Comparison of ENCODE assay signal across 9 mouse cellular contexts in genomic region chr6:87621281-87621680, GRCm38 (mm10). TPM values are rescaled to one million over a fixed set of nuclear protein-coding genes. Genes with fewer than 3 reads are reported as not detected.
A peak's percentile ranks its signal among the peaks of the same experiment; 100 is the strongest.
DNase-seq lines count a peak whose midpoint lies in the region; ATAC-seq and TF ChIP-seq lines count a peak whose summit lies in the region.
"Had no signal": no experiment of that assay in that cellular context is flagged by ENCODE, and none has a peak within 500 bp of the region (broad histone marks: within the 10 kb centered on the region; RNA-seq: fewer than 3 reads in every experiment).

No protein-coding gene starts in this region.

- no peaks in the 10 kb centered on the region for H3K9me3 ChIP-seq in hindbrain, embryonic 13.5 days
- H3K9me3 ChIP-seq in hindbrain, embryonic 11.5 days (ENCODE audit: control insufficient read depth, low read length): no peaks in the 10 kb centered on the region
- no peaks in the 10 kb centered on the region for H3K9me3 ChIP-seq in kidney, postnatal 0 days (replicated peaks; ENCODE audit: low read length)

- H3K4me3 ChIP-seq in hindbrain, embryonic 13.5 days: no peak overlapping the region
- H3K4me3 ChIP-seq in hindbrain, embryonic 11.5 days (ENCODE audit: low read depth, low read length): no peak overlapping the region
- H3K4me3 ChIP-seq in kidney, postnatal 0 days (replicated peaks; ENCODE audit: low read depth, low read length): no peak overlapping the region
- no peak overlapping the region for H3K4me3 ChIP-seq in thymus, adult 2 months (ENCODE audit: control insufficient read depth, insufficient read depth, low read length)

- H3K27me3 ChIP-seq in hindbrain, embryonic 13.5 days: no peaks in the 10 kb centered on the region
- H3K27me3 ChIP-seq in hindbrain, embryonic 11.5 days (ENCODE audit: control insufficient read depth, insufficient read depth, low read length): no peaks in the 10 kb centered on the region
- no peaks in the 10 kb centered on the region for H3K27me3 ChIP-seq in kidney, postnatal 0 days (ENCODE audit: insufficient read depth, low read length)
- no peaks in the 10 kb centered on the region for H3K27me3 ChIP-seq in thymus, adult 2 months (ENCODE audit: control insufficient read depth, insufficient read depth, low read length)

- H3K36me3 ChIP-seq in hindbrain, embryonic 13.5 days: no peaks in the 10 kb centered on the region
- no peaks in the 10 kb centered on the region for H3K36me3 ChIP-seq in hindbrain, embryonic 11.5 days (ENCODE audit: control insufficient read depth, insufficient read depth, low read length)
- no peaks in the 10 kb centered on the region for H3K36me3 ChIP-seq in kidney, postnatal 0 days (ENCODE audit: insufficient read depth, low read length)
- no peaks in the 10 kb centered on the region for H3K36me3 ChIP-seq in thymus, adult 2 months (ENCODE audit: control insufficient read depth, insufficient read depth, low read length)

- peak; percentile 74 for ATAC-seq in hindbrain, embryonic 13.5 days (ENCODE audit: low FRiP score)
- no peak for ATAC-seq in hindbrain, embryonic 11.5 days (ENCODE audit: low FRiP score)
- ATAC-seq in kidney, postnatal 0 days (replicated peaks; ENCODE audit: low FRiP score, low read depth): no peak

- peak overlapping the region; percentile 40; the same call in 1 of the 2 replicates for H3K27ac ChIP-seq in hindbrain, embryonic 13.5 days
- no peak overlapping the region for H3K27ac ChIP-seq in hindbrain, embryonic 11.5 days (ENCODE audit: low read depth, low read length)
- H3K27ac ChIP-seq in kidney, postnatal 0 days: no peak overlapping the region
- no peak overlapping the region for H3K27ac ChIP-seq in thymus, adult 2 months (ENCODE audit: control insufficient read depth, insufficient read depth, low read length)
- H3K27ac ChIP-seq: liver, embryonic 14.5 days had no signal

- TF ChIP-seq CTCF in kidney, postnatal 0 days (IDR thresholded peaks at IDR 0.05; ENCODE audit: low read depth): no peak
- no peak for TF ChIP-seq CTCF in thymus, adult 2 months (IDR thresholded peaks at IDR 0.05; ENCODE audit: borderline replicate concordance, control insufficient read depth, extremely low read depth, insufficient read depth, low read length, poor library complexity)

- H3K9ac ChIP-seq in hindbrain, embryonic 13.5 days: no peak overlapping the region
- H3K9ac ChIP-seq in hindbrain, embryonic 11.5 days (ENCODE audit: low read depth, low read length): no peak overlapping the region
- no peak overlapping the region for H3K9ac ChIP-seq in kidney, postnatal 0 days (ENCODE audit: low read depth, low read length)
- H3K9ac ChIP-seq: liver, embryonic 14.5 days had no signal

- WGBS in hindbrain, embryonic 13.5 days: 50% methylated on average over 3 of the region's 3 CpGs
- 83% methylated on average over 3 of the region's 3 CpGs for WGBS in hindbrain, embryonic 11.5 days
- 50% methylated on average over 3 of the region's 3 CpGs for WGBS in kidney, postnatal 0 days
- 89% methylated on average over 3 of the region's 3 CpGs for WGBS in thymus, adult 2 months

- DNase-seq in hindbrain, embryonic 11.5 days (ENCODE audit: low spot score): no peak
- peak; percentile 72 for DNase-seq in adrenal gland, postnatal 10 days
- peak; percentile 16 for DNase-seq in gastrocnemius, postnatal 25 days
- DNase-seq in kidney, postnatal 0 days (ENCODE audit: low spot score): peak; percentile 40
- DNase-seq in ovary, postnatal 36 days (ENCODE audit: low spot score): peak; percentile 55
- DNase-seq in embryo, embryonic 11 days: no peak
- no peak for DNase-seq in thymus, adult 2 months

- no peak overlapping the region for H3K4me2 ChIP-seq in hindbrain, embryonic 13.5 days
- H3K4me2 ChIP-seq in hindbrain, embryonic 11.5 days (replicated peaks; ENCODE audit: low read depth, low read length): no peak overlapping the region
- H3K4me2 ChIP-seq in kidney, postnatal 0 days (ENCODE audit: low read length): no peak overlapping the region

- no peak for TF ChIP-seq POLR2A in thymus, adult 2 months (IDR thresholded peaks at IDR 0.05; ENCODE audit: control insufficient read depth, extremely low read depth, insufficient read depth, low read length, poor library complexity)

- 0 out of 2 replicates have a peak, but pooled peaks cover 4% of the 10 kb centered on the region for H3K4me1 ChIP-seq in hindbrain, embryonic 13.5 days (replicated peaks)
- no peaks in the 10 kb centered on the region for H3K4me1 ChIP-seq in hindbrain, embryonic 11.5 days (replicated peaks; ENCODE audit: control insufficient read depth, insufficient read depth, low read length)
- no peaks in the 10 kb centered on the region for H3K4me1 ChIP-seq in kidney, postnatal 0 days (replicated peaks; ENCODE audit: insufficient read depth, low read length)
- no peaks in the 10 kb centered on the region for H3K4me1 ChIP-seq in thymus, adult 2 months (replicated peaks; ENCODE audit: control insufficient read depth, insufficient read depth, low read length)

RNA-seq across cellular contexts. Expression of gene Prokr1, which starts 30.7 kb away (rescaled TPM):
- polyA plus RNA-seq in hindbrain, embryonic 13.5 days (2015; fragmentation: Nextera tagmentation; extraction: Ambion mirVana): 2.2 and 3.1 TPM in 2 replicates
- 2.8 and 3.6 TPM in 2 replicates for polyA plus RNA-seq in hindbrain, embryonic 11.5 days (2014; fragmentation: Nextera tagmentation; extraction: Ambion mirVana)
- total RNA-seq in adrenal gland, postnatal 10 days (2021): 1 to 10 TPM in 1 of 2 experiments, under 1 TPM in 1; 0.57 to 1.3 TPM
- 1 to 10 TPM; 2.1 to 2.3 TPM for total RNA-seq in gastrocnemius, postnatal 25 days (2021)
- polyA plus RNA-seq in kidney, postnatal 0 days (2015; fragmentation: Nextera tagmentation; extraction: Ambion mirVana): 2.5 TPM in 2 replicates
- 0.20 and 0.26 TPM in 2 replicates for polyA plus RNA-seq in thymus, adult 2 months (2012; rRNA removed)

RNA-seq across cellular contexts. Expression of gene Aplf, which starts 50.7 kb away (rescaled TPM):
- 9.9 and 10.0 TPM in 2 replicates for polyA plus RNA-seq in hindbrain, embryonic 13.5 days (2015; fragmentation: Nextera tagmentation; extraction: Ambion mirVana)
- polyA plus RNA-seq in hindbrain, embryonic 11.5 days (2014; fragmentation: Nextera tagmentation; extraction: Ambion mirVana): 15.7 and 16.4 TPM in 2 replicates
- total RNA-seq in adrenal gland, postnatal 10 days (2021): 1 to 10 TPM; 6.1 to 7.4 TPM
- total RNA-seq in gastrocnemius, postnatal 25 days (2021): 1 to 10 TPM; 2.7 to 3.3 TPM
- 12.7 and 14.3 TPM in 2 replicates for polyA plus RNA-seq in kidney, postnatal 0 days (2015; fragmentation: Nextera tagmentation; extraction: Ambion mirVana)
- polyA plus RNA-seq in thymus, adult 2 months (2012; rRNA removed): 6.8 and 6.9 TPM in 2 replicates

Comparison
In these comparisons a context has a peak if more than half of its experiments do, and no peak if none do; other contexts are left out.
1. DNase-seq: peak in adrenal gland, postnatal 10 days (single experiment), gastrocnemius, postnatal 25 days (single experiment), kidney, postnatal 0 days (single experiment) and ovary, postnatal 36 days (single experiment); none in hindbrain, embryonic 11.5 days (single experiment), embryo, embryonic 11 days (single experiment) and thymus, adult 2 months (single experiment).